Mouse (Mus musculus) cerebellum, adult 2 months (tissue): ENCODE results near the gene Usp7.

Experiments
- CTCF ChIP-seq: fragments of 200-500 bp; IDR thresholded peaks from 2 replicates; pipeline ENCODE4 v1.5.1; 2011; ENCODE audit warnings: low read depth, mild to moderate bottlenecking, control low read depth, low read length, moderate library complexity, borderline replicate concordance; ENCODE audit not compliant: insufficient read depth
- POLR2A ChIP-seq: fragments of 200-500 bp; IDR thresholded peaks from 2 replicates; pipeline ENCODE4 v1.6.1; 2011; ENCODE audit warnings: low read length, control low read depth, borderline replicate concordance; ENCODE audit not compliant: insufficient read depth

DNA sequence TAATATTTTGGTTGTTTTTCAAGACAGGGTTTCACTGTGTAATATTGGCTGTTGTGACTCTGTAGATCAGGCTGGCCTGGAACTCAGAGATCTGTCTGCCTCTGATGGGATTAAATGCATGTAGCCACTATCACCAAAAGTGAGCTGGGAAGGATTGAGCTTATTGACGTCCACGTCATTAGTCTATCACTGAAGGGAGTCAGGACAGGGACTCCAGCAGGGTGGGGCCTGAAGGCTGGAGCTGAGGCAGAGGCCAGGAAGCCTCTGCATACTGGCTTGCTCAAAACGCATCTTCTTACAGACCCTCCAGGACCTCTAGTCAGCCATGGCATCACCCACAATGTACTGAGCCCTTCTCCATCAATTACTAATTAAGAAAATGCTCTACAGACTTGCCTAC is 33.1 kb downstream of the Usp7 start:
- no peak for TF ChIP-seq POLR2A
- TF ChIP-seq CTCF, result no peak
